8 mouse cellular contexts compared by ENCODE assay signal in genomic region chr1:135728631-135729366, GRCm38 (mm10). TPM values are rescaled to one million over a fixed set of nuclear protein-coding genes. Genes with fewer than 3 reads are reported as not detected.
DNase-seq lines count a peak whose midpoint lies in the region; ATAC-seq lines count a peak whose summit lies in the region.

No protein-coding gene starts in this region.

- H3K4me1 ChIP-seq in embryonic facial prominence, embryonic 10.5 days = peaks cover 57% of the 10 kb centered on the region
- peaks cover 52% of the 10 kb centered on the region for H3K4me1 ChIP-seq in limb, embryonic 12.5 days (replicated peaks)
- peaks cover 11% of the 10 kb centered on the region; the same call in 1 of the 2 replicates for H3K4me1 ChIP-seq in midbrain, embryonic 14.5 days (ENCODE audit: control insufficient read depth, insufficient read depth, low read length)

- ATAC-seq in limb, embryonic 12.5 days (ENCODE audit: insufficient number of reproducible peaks, insufficient read depth, low FRiP score, low TSS enrichment, low read depth) = peak; percentile 50
- ATAC-seq in midbrain, embryonic 14.5 days (ENCODE audit: low FRiP score, low TSS enrichment) = peak; percentile 78

- H3K4me2 ChIP-seq in limb, embryonic 12.5 days = peak overlapping the region; percentile 80
- H3K4me2 ChIP-seq in midbrain, embryonic 14.5 days (ENCODE audit: low read length) = peak overlapping the region; percentile 89

- peaks cover 15% of the 10 kb centered on the region for H3K27me3 ChIP-seq in embryonic facial prominence, embryonic 10.5 days (replicated peaks; ENCODE audit: low read depth, poor library complexity, severe bottlenecking)
- H3K27me3 ChIP-seq in limb, embryonic 12.5 days = no peaks in the 10 kb centered on the region
- H3K27me3 ChIP-seq in midbrain, embryonic 14.5 days (ENCODE audit: control insufficient read depth, insufficient read depth, low read length) = no peaks in the 10 kb centered on the region

- H3K36me3 ChIP-seq in embryonic facial prominence, embryonic 10.5 days (replicated peaks) = no peaks in the 10 kb centered on the region
- no peaks in the 10 kb centered on the region for H3K36me3 ChIP-seq in limb, embryonic 12.5 days
- H3K36me3 ChIP-seq in midbrain, embryonic 14.5 days (ENCODE audit: control insufficient read depth, insufficient read depth, low read length) = no peaks in the 10 kb centered on the region

- DNase-seq in 3134 (ENCODE audit: extremely low read depth, insufficient read length, low spot score) = peak; percentile 94
- DNase-seq in adrenal gland, postnatal 14 days = peak; percentile 93
- peak; percentile 91 for DNase-seq in embryonic facial prominence, embryonic 10.5 days (ENCODE audit: low spot score)
- DNase-seq in heart, adult 11 months = peak; percentile 100
- peak; percentile 85 for DNase-seq in kidney, adult 11 months
- peak; percentile 88 for DNase-seq in midbrain, embryonic 14.5 days
- DNase-seq in spleen, adult 12 weeks (ENCODE audit: low spot score) = peak; percentile 79

- H3K4me3 ChIP-seq in embryonic facial prominence, embryonic 10.5 days = peak overlapping the region; percentile 72
- peak overlapping the region; percentile 64 for H3K4me3 ChIP-seq in limb, embryonic 12.5 days (replicated peaks)
- peak overlapping the region; percentile 45 for H3K4me3 ChIP-seq in midbrain, embryonic 14.5 days (replicated peaks; ENCODE audit: low read depth, low read length)

- H3K9me3 ChIP-seq in embryonic facial prominence, embryonic 10.5 days = no peaks in the 10 kb centered on the region
- H3K9me3 ChIP-seq in limb, embryonic 12.5 days = no peaks in the 10 kb centered on the region
- H3K9me3 ChIP-seq in midbrain, embryonic 14.5 days (ENCODE audit: control insufficient read depth, low read length) = no peaks in the 10 kb centered on the region

- WGBS in embryonic facial prominence, embryonic 10.5 days = 2% methylated on average over 35 of the region's 35 CpGs
- 2% methylated on average over 35 of the region's 35 CpGs for WGBS in limb, embryonic 12.5 days
- WGBS in midbrain, embryonic 14.5 days = 1% methylated on average over 35 of the region's 35 CpGs

- H3K9ac ChIP-seq in limb, embryonic 12.5 days (replicated peaks) = peak overlapping the region; percentile 76
- peak overlapping the region; percentile 44; the same call in 1 of the 2 replicates for H3K9ac ChIP-seq in midbrain, embryonic 14.5 days (replicated peaks; ENCODE audit: low read length)

- peak overlapping the region; percentile 87 for H3K27ac ChIP-seq in embryonic facial prominence, embryonic 10.5 days (replicated peaks)
- peak overlapping the region; percentile 84 for H3K27ac ChIP-seq in limb, embryonic 12.5 days
- H3K27ac ChIP-seq in midbrain, embryonic 14.5 days (replicated peaks; ENCODE audit: low read depth, low read length) = no peak overlapping the region

RNA-seq across cellular contexts. Expression of gene Csrp1, which starts 8.9 kb away (rescaled TPM):
- 70.1 and 88.2 TPM in 2 replicates for total RNA-seq in adrenal gland, postnatal 14 days (2021)
- 47.4 and 51.9 TPM in 2 replicates for polyA plus RNA-seq in embryonic facial prominence, embryonic 10.5 days (2016; fragmentation: Nextera tagmentation; extraction: Ambion mirVana)
- polyA plus RNA-seq in limb, embryonic 12.5 days (2016; fragmentation: Nextera tagmentation; extraction: Ambion mirVana) = 63.6 and 75.1 TPM in 2 replicates
- 13.2 and 16.1 TPM in 2 replicates for polyA plus RNA-seq in midbrain, embryonic 14.5 days (2014; fragmentation: Nextera tagmentation; extraction: Ambion mirVana)

RNA-seq across cellular contexts. Expression of gene Phlda3, which starts 37.1 kb away (rescaled TPM):
- total RNA-seq in adrenal gland, postnatal 14 days (2021) = 44.9 and 49.5 TPM in 2 replicates
- 29.0 and 32.2 TPM in 2 replicates for polyA plus RNA-seq in embryonic facial prominence, embryonic 10.5 days (2016; fragmentation: Nextera tagmentation; extraction: Ambion mirVana)
- 43.6 and 43.7 TPM in 2 replicates for polyA plus RNA-seq in limb, embryonic 12.5 days (2016; fragmentation: Nextera tagmentation; extraction: Ambion mirVana)
- 20.7 and 25.1 TPM in 2 replicates for polyA plus RNA-seq in midbrain, embryonic 14.5 days (2014; fragmentation: Nextera tagmentation; extraction: Ambion mirVana)

RNA-seq across cellular contexts. Expression of gene Tnni1, which starts 50.4 kb away (rescaled TPM):
- 0.34 TPM in 1 of 2 replicates, not detected in the other for total RNA-seq in adrenal gland, postnatal 14 days (2021)
- 5.5 and 7.9 TPM in 2 replicates for polyA plus RNA-seq in embryonic facial prominence, embryonic 10.5 days (2016; fragmentation: Nextera tagmentation; extraction: Ambion mirVana)
- 89.0 and 101 TPM in 2 replicates for polyA plus RNA-seq in limb, embryonic 12.5 days (2016; fragmentation: Nextera tagmentation; extraction: Ambion mirVana)
- 0.43 TPM in 1 of 2 replicates, not detected in the other for polyA plus RNA-seq in midbrain, embryonic 14.5 days (2014; fragmentation: Nextera tagmentation; extraction: Ambion mirVana)

Comparison
In these comparisons a context has a peak if more than half of its experiments do, and no peak if none do; other contexts are left out.
1. RNA of gene Tnni1, which starts 50.4 kb away (polyA plus RNA-seq): 89.0 to 101 TPM in limb, embryonic 12.5 days; 5.5 to 7.9 TPM in embryonic facial prominence, embryonic 10.5 days and 0.43 TPM in midbrain, embryonic 14.5 days; every median in the first group is over 10 times any median in the second.
2. Peak in every context shown above with its lines, with median percentiles within 50 percentile points of each other: DNase-seq and H3K4me3 ChIP-seq.